Mouse (Mus musculus): ENCODE measurements around the gene Dll4.

DNA sequence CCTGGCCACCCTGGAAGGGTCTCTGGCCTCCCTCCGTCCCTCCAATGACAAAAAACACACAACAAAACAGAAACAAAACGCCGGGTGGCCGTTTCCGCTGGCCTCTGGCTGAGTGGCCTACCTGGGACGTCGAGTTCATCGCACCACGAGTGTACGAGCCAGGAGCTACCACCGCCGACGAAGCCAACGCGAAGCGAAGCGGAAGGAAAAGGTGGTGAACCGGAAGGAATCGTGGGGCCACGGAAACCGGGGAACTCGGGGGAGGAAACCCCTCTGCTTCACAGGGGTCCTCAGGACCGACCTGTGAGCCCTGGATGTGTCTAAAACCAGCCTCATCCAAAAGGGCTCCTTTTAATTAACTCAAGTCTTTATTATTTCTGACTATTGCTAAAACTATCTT lies 47.8 kb upstream of the Dll4 start:
- TF ChIP-seq CTCF (IDR thresholded peaks at IDR 0.05; ENCODE audit: control insufficient read depth, insufficient read depth, low read length) (no peak), POLR2A (IDR thresholded peaks at IDR 0.05; ENCODE audit: borderline replicate concordance, control insufficient read depth, low read depth, low read length) (no peak)
